Mouse (Mus musculus) adrenal gland, postnatal 4 days (tissue): ENCODE measurements at regions not wholly inside any gene's neighbourhood (a gene's known extent, or its start where the extent isn't known, plus 50 kb on each side); places are given as distances from the start of the nearest gene placed in this dataset.
A peak's percentile ranks its signal among the peaks of the same experiment; 100 is the strongest.

Experiments
- DNase-seq, 2 experiments: peaks; one replicate each; pipeline ENCODE4 v3.0.0; 2021 to 2022; ENCODE audit warnings: low spot score in 2 of 2, mixed read lengths in 2 of 2

- DNase-seq, result peak; percentile 7 to 38
Observed at GRCm38 (mm10) chrX:6261469-6261868, 59.1 kb downstream of the Bmp15 start.

- DNase-seq, result no peak
Observed at GRCm38 (mm10) chrX:6258523-6258922, 62.0 kb downstream of the Bmp15 start.

- DNase-seq, result no peak
Observed at GRCm38 (mm10) chrX:6254058-6254457, 66.5 kb downstream of the Bmp15 start.

GRCm38 (mm10) chrX:6252873-6253272 is 67.6 kb downstream of the Bmp15 start:
- DNase-seq, result no peak
